Mouse (Mus musculus): ENCODE data around the gene Glmp.

DNA sequence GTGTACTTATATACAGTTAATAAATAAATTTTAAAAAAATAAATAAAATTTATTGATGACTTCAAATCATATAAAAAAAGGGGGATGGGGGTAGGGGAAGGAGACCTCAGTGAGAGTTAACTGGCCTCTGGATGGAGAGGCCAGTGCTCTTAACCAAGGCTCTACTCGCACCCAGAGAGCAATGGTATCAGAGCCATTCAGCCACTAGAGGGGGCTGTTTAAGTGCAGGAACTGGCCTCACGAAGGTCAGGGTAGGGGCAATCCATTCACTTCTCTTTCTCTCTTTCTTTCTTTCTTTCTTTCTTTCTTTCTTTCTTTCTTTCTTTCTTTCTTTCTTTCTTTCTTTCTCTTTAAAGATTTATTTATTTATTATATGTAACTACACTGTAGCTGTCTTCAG, 6.5 kb downstream of the Glmp start:
- TF ChIP-seq CTCF (IDR thresholded peaks at IDR 0.05; ENCODE audit: extremely low read depth, insufficient read length, insufficient replicate concordance, low read depth, low read length): peak; percentile 77; the same call in 1 of the 2 replicates
- TF ChIP-seq POLR2A (IDR thresholded peaks at IDR 0.05; ENCODE audit: low read depth, low read length): no peak
